Mouse (Mus musculus) hindbrain, embryonic 16.5 days (tissue): ENCODE data around the gene Arid5b. TPM values are rescaled to one million over a fixed set of nuclear protein-coding genes. Genes with fewer than 3 reads are reported as not detected.
"Not testable (repeated sequence)": the region's sequence is repeated elsewhere in the genome, so short reads cannot be mapped to it uniquely, and the experiment has no call there.

Experiments
- ATAC-seq: fragments of 200-750 bp; cut with Nextera tagmentation; 2 replicates; pipeline ENCODE4 v1.8.0; 2017; ENCODE audit warnings: moderate TSS enrichment, moderate library complexity
- H3K27ac ChIP-seq: fragments of 300-500 bp; sonication (generic); 2 replicates; pipeline ENCODE4 v1.5.1; 2014; ENCODE audit warnings: low read depth, mild to moderate bottlenecking, control low read depth, low read length, moderate library complexity
- H3K27me3 ChIP-seq: fragments of 300-500 bp; sonication (generic); replicated peaks from 2 replicates; pipeline ENCODE4 v1.6.1; 2014; ENCODE audit warnings: low read length; ENCODE audit not compliant: control insufficient read depth, insufficient read depth
- H3K36me3 ChIP-seq: fragments of 300-500 bp; sonication (generic); 2 replicates; pipeline ENCODE4 v1.6.1; 2014; ENCODE audit warnings: mild to moderate bottlenecking, low read length, moderate library complexity, mixed read lengths; ENCODE audit not compliant: control insufficient read depth, insufficient read depth
- H3K4me1 ChIP-seq: fragments of 300-500 bp; sonication (generic); 2 replicates; pipeline ENCODE4 v1.6.1; 2014; ENCODE audit warnings: low read depth, low read length; ENCODE audit not compliant: control insufficient read depth, insufficient read depth
- H3K4me2 ChIP-seq: fragments of 300-500 bp; sonication (generic); 2 replicates; pipeline ENCODE4 v1.6.1; 2014; ENCODE audit warnings: mild to moderate bottlenecking, low read length, control low read depth, moderate library complexity
- H3K4me3 ChIP-seq: fragments of 300-500 bp; sonication (generic); 2 replicates; pipeline ENCODE4 v1.5.1; 2014; ENCODE audit warnings: mild to moderate bottlenecking, low read length, control low read depth, moderate library complexity
- H3K9ac ChIP-seq: fragments of 300-500 bp; sonication (generic); 2 replicates; pipeline ENCODE4 v1.6.1; 2014; ENCODE audit warnings: low read depth, mild to moderate bottlenecking, control low read depth, low read length, moderate library complexity
- H3K9me3 ChIP-seq: fragments of 300-500 bp; sonication (generic); 2 replicates; pipeline ENCODE4 v1.6.1; 2014; ENCODE audit warnings: mild to moderate bottlenecking, low read length, moderate library complexity; ENCODE audit not compliant: control insufficient read depth
- WGBS: fragments of 180-500 bp; shearing (Covaris S2); extraction: QIAGEN DNeasy Blood & Tissue Kit; methylation state at CpG from one replicate; pipeline ENCODE4 v1.1.7; 2014; 5-methylcytosine and 5-hydroxymethylcytosine counted together
- polyA plus RNA-seq: library from polyadenylated mRNA; unstranded; fragments of >200 nt; fragmentation: Nextera tagmentation; extraction: Ambion mirVana; gene quantifications from 2 replicates; pipeline ENCODE4 v1.2.1, GENCODE M21; 2015

The Arid5b gene
- polyA plus RNA-seq, 1 experiment from 2014 or later: 16.6 TPM

DNA sequence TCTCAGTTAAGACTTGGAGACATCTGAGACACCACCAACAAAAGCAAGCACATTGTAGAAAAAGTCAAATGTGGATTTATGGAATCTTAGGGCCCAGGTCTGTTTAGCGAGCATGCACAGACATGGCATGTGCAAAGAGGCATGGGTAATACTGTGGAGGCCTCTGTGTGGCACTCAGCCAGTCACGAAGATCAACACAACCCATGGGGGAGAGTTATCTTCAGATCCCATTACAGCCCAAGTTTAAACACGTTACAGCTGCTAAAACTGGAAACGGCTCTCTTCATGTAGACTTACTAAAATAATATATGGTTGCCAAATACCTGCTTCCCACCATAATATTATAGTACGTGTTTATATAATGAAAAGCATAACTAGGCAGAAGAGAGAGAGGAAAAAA is 174.6 kb downstream of the Arid5b start:
- H3K9me3 ChIP-seq: no peaks in the 10 kb centered on the region
- no peak overlapping the region for H3K9ac ChIP-seq
- H3K27ac ChIP-seq: no peak overlapping the region
- peaks cover 21% of the 10 kb centered on the region for H3K4me1 ChIP-seq
- ATAC-seq: peak; percentile 74
- 55% methylated on average over 5 of the region's 5 CpGs for WGBS
- no peak overlapping the region for H3K4me2 ChIP-seq
- H3K4me3 ChIP-seq: no peak overlapping the region
- no peaks in the 10 kb centered on the region for H3K27me3 ChIP-seq
- H3K36me3 ChIP-seq: peaks cover 2% of the 10 kb centered on the region; the same call in 1 of the 2 replicates

DNA sequence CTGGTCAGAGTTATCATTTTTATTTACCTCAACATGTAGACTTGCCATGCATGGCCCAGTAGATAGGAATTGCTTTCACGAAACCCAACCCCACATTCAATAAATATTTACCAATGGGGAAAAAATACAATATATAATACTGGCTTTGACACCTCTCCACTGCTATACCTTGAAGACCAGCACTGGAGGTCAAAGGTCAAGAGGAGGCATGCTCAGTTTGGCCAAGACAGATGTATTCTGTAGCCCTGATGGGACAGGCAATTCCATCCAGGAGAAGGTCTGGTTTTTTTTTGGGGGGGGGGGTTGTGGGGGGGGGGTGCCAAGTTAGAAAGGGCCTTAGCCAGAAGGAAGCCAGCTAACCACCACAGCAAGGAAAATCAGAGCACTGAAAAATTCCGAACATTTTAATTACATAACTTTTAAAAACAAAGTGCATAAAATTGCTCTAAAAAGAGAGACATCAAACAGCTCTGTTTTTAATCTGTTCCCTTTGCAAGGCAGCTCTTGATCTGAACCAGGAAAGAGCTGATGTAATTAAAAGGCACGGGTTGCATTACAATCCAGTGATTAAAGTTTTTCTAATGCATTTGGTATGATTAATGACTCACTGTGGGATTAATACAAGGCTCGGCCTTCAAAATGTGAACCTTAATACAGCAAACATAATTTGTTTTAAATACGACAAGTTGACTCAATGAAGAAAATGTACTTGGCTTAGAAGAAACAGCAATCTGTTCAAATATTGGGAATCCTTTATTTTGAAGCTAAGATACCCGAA is 175.3 kb downstream of the Arid5b start:
- no peak for ATAC-seq
- Histone ChIP-seq H3K4me1 (peaks cover 21% of the 10 kb centered on the region), H3K36me3 (peaks cover 3% of the 10 kb centered on the region; the same call in 1 of the 2 replicates), H3K4me3 (no peak overlapping the region), H3K9me3 (no peaks in the 10 kb centered on the region), H3K4me2 (no peak overlapping the region), H3K27me3 (no peaks in the 10 kb centered on the region), H3K9ac (no peak overlapping the region), H3K27ac (no peak overlapping the region)
- WGBS: 75% methylated on average over 6 of the region's 6 CpGs

DNA sequence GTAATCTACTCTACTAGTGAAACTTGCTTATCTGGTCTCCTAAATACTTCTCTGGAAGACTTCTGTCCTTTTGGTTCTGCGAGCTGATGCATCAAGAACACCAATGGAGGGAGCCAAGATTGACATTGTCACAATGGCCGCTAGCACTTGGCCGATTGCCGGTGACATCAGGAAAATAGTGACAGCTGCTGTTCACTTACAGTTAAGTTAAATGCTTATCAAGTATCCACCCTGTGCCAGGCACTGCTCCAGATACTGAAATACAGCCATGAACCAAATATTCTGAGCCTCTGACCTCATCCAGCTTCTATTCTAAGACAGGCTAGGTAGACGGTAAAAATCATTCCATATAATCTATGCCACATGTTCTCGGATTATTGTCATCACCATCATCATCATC is 176.0 kb downstream of the Arid5b start:
- Histone ChIP-seq H3K4me2 (no peak overlapping the region), H3K9ac (no peak overlapping the region), H3K4me3 (no peak overlapping the region), H3K27ac (no peak overlapping the region), H3K9me3 (no peaks in the 10 kb centered on the region), H3K4me1 (peaks cover 21% of the 10 kb centered on the region), H3K27me3 (no peaks in the 10 kb centered on the region), H3K36me3 (peaks cover 10% of the 10 kb centered on the region)
- ATAC-seq: no peak
- WGBS: 95% methylated on average over 6 of the region's 6 CpGs

DNA sequence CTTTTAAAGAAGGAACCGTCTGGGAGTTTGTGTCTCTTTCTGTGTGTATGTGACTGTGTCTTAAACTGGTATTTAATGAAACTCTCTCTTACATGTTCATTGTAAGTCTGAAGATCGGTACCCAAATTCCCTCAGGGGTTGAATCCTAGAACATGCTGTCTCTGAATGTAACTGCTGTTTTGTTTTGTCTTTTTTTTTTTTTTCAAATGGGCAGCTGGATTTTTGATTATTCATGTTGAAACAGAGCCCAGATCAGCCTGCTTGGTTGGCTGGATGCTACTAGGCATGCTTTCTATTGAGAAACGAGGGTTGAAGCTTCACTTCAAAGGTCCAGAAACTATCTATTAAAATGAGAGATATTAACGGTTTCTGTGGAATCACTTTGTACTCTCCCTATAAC is 177.3 kb downstream of the Arid5b start:
- no peak overlapping the region for H3K27ac ChIP-seq
- H3K27me3 ChIP-seq: no peaks in the 10 kb centered on the region
- ATAC-seq: no peak
- H3K4me2 ChIP-seq: no peak overlapping the region
- H3K9me3 ChIP-seq: no peaks in the 10 kb centered on the region
- no peak overlapping the region for H3K9ac ChIP-seq
- H3K36me3 ChIP-seq: peaks cover 19% of the 10 kb centered on the region
- WGBS: 73% methylated on average over 4 of the region's 4 CpGs
- H3K4me3 ChIP-seq: no peak overlapping the region
- peaks cover 12% of the 10 kb centered on the region for H3K4me1 ChIP-seq

- H3K4me1 ChIP-seq: peaks cover 7% of the 10 kb centered on the region
- no peak overlapping the region for H3K4me3 ChIP-seq
- H3K36me3 ChIP-seq: peaks cover 21% of the 10 kb centered on the region
- H3K27ac ChIP-seq: no peak overlapping the region
- WGBS: 94% methylated on average over 8 of the region's 8 CpGs
- no peak for ATAC-seq
- H3K9me3 ChIP-seq: no peaks in the 10 kb centered on the region
- no peak overlapping the region for H3K9ac ChIP-seq
- H3K27me3 ChIP-seq: no peaks in the 10 kb centered on the region
- H3K4me2 ChIP-seq: no peak overlapping the region
Observed at GRCm38 (mm10) chr10:68100506-68100905, 178.0 kb downstream of the Arid5b start.

GRCm38 (mm10) chr10:68099801-68100200 is 178.7 kb downstream of the Arid5b start:
- not testable (repeated sequence) for H3K27me3 ChIP-seq, ATAC-seq, H3K4me3 ChIP-seq, H3K4me1 ChIP-seq, H3K9ac ChIP-seq, H3K4me2 ChIP-seq, H3K9me3 ChIP-seq, H3K27ac ChIP-seq
- H3K36me3 ChIP-seq: peaks cover 21% of the 10 kb centered on the region
- WGBS: 93% methylated on average over 7 of the region's 7 CpGs

GRCm38 (mm10) chr10:68097821-68098675 is 180.5 kb downstream of the Arid5b start:
- 90% methylated on average over 19 of the region's 19 CpGs for WGBS
- no peak overlapping the region for H3K4me2 ChIP-seq
- H3K9me3 ChIP-seq: no peaks in the 10 kb centered on the region
- no peaks in the 10 kb centered on the region for H3K4me1 ChIP-seq
- H3K9ac ChIP-seq: no peak overlapping the region
- no peaks in the 10 kb centered on the region for H3K27me3 ChIP-seq
- no peak overlapping the region for H3K4me3 ChIP-seq
- peaks cover 21% of the 10 kb centered on the region for H3K36me3 ChIP-seq
- no peak overlapping the region for H3K27ac ChIP-seq
- ATAC-seq: no peak

DNA sequence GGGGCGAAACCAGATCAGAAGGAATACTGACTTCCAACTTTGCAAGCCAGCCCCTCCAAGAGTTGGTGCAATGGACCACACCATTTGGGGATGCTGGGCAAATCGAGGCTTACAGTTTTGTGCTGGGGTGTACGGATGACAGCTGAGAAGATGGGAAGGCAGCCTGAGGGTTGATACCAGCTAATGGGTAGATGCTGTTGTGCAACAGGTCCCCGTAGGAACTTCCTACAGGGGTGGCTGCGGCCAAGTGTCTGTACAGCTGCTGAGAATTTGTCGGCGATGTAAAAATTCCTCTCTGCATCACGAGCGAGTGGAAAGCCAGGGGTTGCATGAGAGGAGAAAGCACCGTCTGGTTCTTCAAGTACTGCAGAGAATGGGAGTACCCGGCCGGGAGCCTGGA is 182.1 kb downstream of the Arid5b start:
- 93% methylated on average over 12 of the region's 12 CpGs for WGBS
- ATAC-seq: no peak
- Histone ChIP-seq H3K36me3 (peaks cover 21% of the 10 kb centered on the region), H3K4me3 (no peak overlapping the region), H3K27me3 (no peaks in the 10 kb centered on the region), H3K4me1 (no peaks in the 10 kb centered on the region), H3K9ac (no peak overlapping the region), H3K4me2 (no peak overlapping the region), H3K9me3 (no peaks in the 10 kb centered on the region), H3K27ac (no peak overlapping the region)

- WGBS: 96% methylated on average over 2 of the region's 2 CpGs
- Histone ChIP-seq H3K4me3 (no peak overlapping the region), H3K9me3 (no peaks in the 10 kb centered on the region)
Observed at GRCm38 (mm10) chr10:68095136-68095535, 183.4 kb downstream of the Arid5b start.

More at GRCm38 (mm10) chr10:68095136-68095535, 183.4 kb downstream of the Arid5b start:
- Histone ChIP-seq H3K9ac (no peak overlapping the region), H3K4me1 (no peaks in the 10 kb centered on the region), H3K4me2 (no peak overlapping the region), H3K27ac (no peak overlapping the region), H3K27me3 (no peaks in the 10 kb centered on the region), H3K36me3 (peaks cover 19% of the 10 kb centered on the region)
- ATAC-seq: no peak
